Mouse (Mus musculus) stomach, postnatal 0 days (tissue): ENCODE measurements around the gene Hba-a2. TPM values are rescaled to one million over a fixed set of nuclear protein-coding genes. Genes with fewer than 3 reads are reported as not detected.
"Not testable (repeated sequence)": the region's sequence is repeated elsewhere in the genome, so short reads cannot be mapped to it uniquely, and the experiment has no call there.

ENCODE experiments used
- ATAC-seq: fragments of 200-750 bp; cut with Nextera tagmentation; 2 replicates; pipeline ENCODE4 v1.8.0; 2017; ENCODE audit not compliant: low FRiP score, low TSS enrichment
- DNase-seq: peaks from one replicate; pipeline ENCODE4 v3.0.0-alpha.2; 2016; ENCODE audit warnings: low spot score
- H3K27ac ChIP-seq: fragments of 300-500 bp; sonication (generic); replicated peaks from 2 replicates; pipeline ENCODE4 v1.5.1; 2014; ENCODE audit warnings: mild to moderate bottlenecking, control low read depth
- H3K27me3 ChIP-seq: fragments of 300-500 bp; sonication (generic); 2 replicates; pipeline ENCODE4 v1.6.1; 2014; ENCODE audit warnings: low read length; ENCODE audit not compliant: control insufficient read depth, insufficient read depth
- H3K36me3 ChIP-seq: fragments of 300-500 bp; sonication (generic); 2 replicates; pipeline ENCODE4 v1.6.1; 2014; ENCODE audit warnings: low read length, mixed read lengths; ENCODE audit not compliant: control insufficient read depth, insufficient read depth
- H3K4me1 ChIP-seq: fragments of 300-500 bp; sonication (generic); replicated peaks from 2 replicates; pipeline ENCODE4 v1.6.1; 2014; ENCODE audit warnings: antibody characterized with exemption; ENCODE audit not compliant: control insufficient read depth, insufficient read depth
- H3K4me2 ChIP-seq: fragments of 300-500 bp; sonication (generic); replicated peaks from 2 replicates; pipeline ENCODE4 v1.6.1; 2014; ENCODE audit warnings: low read depth, mild to moderate bottlenecking, control low read depth, moderate library complexity
- H3K4me3 ChIP-seq: fragments of 300-500 bp; sonication (generic); 2 replicates; pipeline ENCODE4 v1.5.1; 2014; ENCODE audit warnings: low read depth, low read length, control low read depth
- H3K9ac ChIP-seq: fragments of 300-500 bp; sonication (generic); 2 replicates; pipeline ENCODE4 v1.6.1; 2014; ENCODE audit warnings: mild to moderate bottlenecking, low read length, control low read depth, mixed read lengths
- H3K9me3 ChIP-seq: fragments of 300-500 bp; sonication (generic); 2 replicates; pipeline ENCODE4 v1.6.1; 2016; ENCODE audit warnings: low read length; ENCODE audit not compliant: control insufficient read depth
- CTCF ChIP-seq: IDR thresholded peaks from 2 replicates; pipeline ENCODE4 v1.5.1; 2016; ENCODE audit warnings: antibody characterized with exemption, low read depth, mild to moderate bottlenecking, moderate library complexity
- EP300 ChIP-seq: optimal IDR thresholded peaks from 2 replicates; pipeline ENCODE3; 2016; ENCODE audit warnings: antibody characterized with exemption
- WGBS: fragments of 180-500 bp; shearing (Covaris S2); extraction: QIAGEN DNeasy Blood & Tissue Kit; methylation state at CpG from one replicate; pipeline ENCODE4 v1.1.7; 2014; 5-methylcytosine and 5-hydroxymethylcytosine counted together
- polyA plus RNA-seq: library from polyadenylated mRNA; unstranded; fragments of >200 nt; fragmentation: Nextera tagmentation; extraction: Ambion mirVana; gene quantifications from 2 replicates; pipeline ENCODE4 v1.2.1, GENCODE M21; 2015

Gene Hba-a2
- polyA plus RNA-seq, 1 experiment from 2014 or later, result 728 TPM

DNA sequence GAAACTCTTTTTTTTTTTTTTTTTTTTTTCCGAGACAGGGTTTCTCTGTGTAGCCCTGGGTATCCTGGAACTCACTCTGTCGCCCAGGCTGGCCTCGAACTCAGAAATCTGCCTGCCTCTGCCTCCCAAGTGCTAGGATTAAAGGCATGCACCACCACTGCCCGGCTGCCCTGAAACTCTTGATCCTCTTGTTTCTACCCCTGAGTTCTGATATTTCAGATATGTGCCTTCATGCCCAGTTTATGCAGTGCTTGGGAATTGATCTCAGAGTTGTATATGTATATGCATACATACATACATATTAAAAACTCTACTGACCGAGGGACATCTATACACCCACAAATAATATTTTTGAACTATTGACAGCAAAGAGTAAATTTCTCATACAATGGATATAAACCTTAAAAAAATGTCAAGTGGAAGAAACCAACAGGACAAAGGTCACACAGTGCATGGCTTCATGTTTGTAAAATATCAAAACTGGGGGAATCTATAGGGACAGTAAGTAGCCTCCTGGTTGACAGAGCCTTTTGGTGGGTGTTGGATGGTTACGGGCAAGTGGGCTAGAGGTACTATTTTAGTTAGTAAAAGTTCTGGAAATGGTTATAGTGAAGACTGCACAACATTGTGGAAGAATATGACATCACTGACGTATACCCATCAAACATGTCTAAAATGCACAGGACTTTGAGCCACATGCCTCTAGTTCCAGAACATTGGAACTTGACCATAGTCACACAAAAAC, 11.1 kb upstream of the Hba-a2 start:
- ATAC-seq, result no peak
- TF ChIP-seq EP300, result no peak
- TF ChIP-seq CTCF, result no peak
- no peak overlapping the region for H3K27ac ChIP-seq
- no peak overlapping the region for H3K9ac ChIP-seq
- no peaks in the 10 kb centered on the region for H3K4me1 ChIP-seq
- WGBS, result 81% methylated on average over 7 of the region's 7 CpGs
- no peak for DNase-seq
- H3K27me3 ChIP-seq, result no peaks in the 10 kb centered on the region
- no peak overlapping the region for H3K4me3 ChIP-seq
- H3K9me3 ChIP-seq, result no peaks in the 10 kb centered on the region
- H3K36me3 ChIP-seq, result no peaks in the 10 kb centered on the region
- no peak overlapping the region for H3K4me2 ChIP-seq

- not testable (repeated sequence) for H3K9me3 ChIP-seq, H3K36me3 ChIP-seq, H3K4me2 ChIP-seq, ATAC-seq, DNase-seq, H3K27me3 ChIP-seq, H3K27ac ChIP-seq, H3K4me3 ChIP-seq, H3K9ac ChIP-seq, H3K4me1 ChIP-seq
Measured at GRCm38 (mm10) chr11:32285887-32286286, 10.4 kb upstream of the Hba-a2 start.

GRCm38 (mm10) chr11:32286695-32287492, 9.4 kb upstream of the Hba-a2 start, which contains the start of gene Hbq1b:
Gene Hbq1b, plus strand, starts transcription at chr11:32286965.
- not testable (repeated sequence) for H3K36me3 ChIP-seq, H3K9me3 ChIP-seq, H3K4me1 ChIP-seq, H3K27ac ChIP-seq, H3K4me3 ChIP-seq, H3K27me3 ChIP-seq, H3K9ac ChIP-seq
- 24% methylated on average over 29 of the region's 33 CpGs for WGBS
- DNase-seq, result peak; percentile 59
- TF ChIP-seq CTCF, result peak; percentile 81
- peak; percentile 74; the same call in 1 of the 2 replicates for ATAC-seq
- peak within 1 kb of the TSS; percentile 45 for H3K4me2 ChIP-seq

DNA sequence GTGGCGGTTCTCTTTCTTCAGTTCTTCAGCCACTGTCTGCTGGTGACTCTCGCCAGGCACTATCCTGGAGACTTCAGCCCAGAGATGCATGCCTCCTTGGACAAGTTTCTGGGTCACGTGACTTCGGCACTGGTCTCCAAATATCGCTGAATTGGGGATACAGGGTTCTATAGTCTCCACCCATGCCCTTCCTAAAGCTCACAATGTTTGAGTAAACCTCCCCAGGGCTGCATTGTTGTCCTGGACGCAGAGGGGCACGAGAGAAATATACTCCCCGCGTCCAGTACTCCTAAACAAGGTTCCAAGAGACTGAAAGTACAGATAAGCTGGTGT, 8.8 kb upstream of the Hba-a2 start:
- Histone ChIP-seq H3K27me3 (no peaks in the 10 kb centered on the region), H3K4me3 (no peak overlapping the region), H3K4me2 (no peak overlapping the region), H3K9me3 (no peaks in the 10 kb centered on the region), H3K27ac (no peak overlapping the region), H3K36me3 (no peaks in the 10 kb centered on the region), H3K4me1 (no peaks in the 10 kb centered on the region), H3K9ac (no peak overlapping the region)
- TF ChIP-seq CTCF (no peak), EP300 (no peak)
- 68% methylated on average over 9 of the region's 9 CpGs for WGBS
- DNase-seq (no peak), ATAC-seq (no peak)

GRCm38 (mm10) chr11:32292819-32293218, 3.5 kb upstream of the Hba-a2 start:
- H3K4me1 ChIP-seq, ATAC-seq, H3K36me3 ChIP-seq, H3K4me3 ChIP-seq, H3K9me3 ChIP-seq, H3K27me3 ChIP-seq, H3K27ac ChIP-seq, DNase-seq, H3K9ac ChIP-seq, H3K4me2 ChIP-seq: not testable (repeated sequence)
- 79% methylated on average over 4 of the region's 4 CpGs for WGBS

- not testable (repeated sequence) for H3K36me3 ChIP-seq, H3K4me1 ChIP-seq, H3K4me2 ChIP-seq, H3K4me3 ChIP-seq, H3K9me3 ChIP-seq, H3K27me3 ChIP-seq, ATAC-seq, H3K27ac ChIP-seq, DNase-seq, H3K9ac ChIP-seq
- WGBS, result 48% methylated on average over 3 of the region's 3 CpGs
Measured at GRCm38 (mm10) chr11:32293479-32293878, 2.8 kb upstream of the Hba-a2 start.

DNA sequence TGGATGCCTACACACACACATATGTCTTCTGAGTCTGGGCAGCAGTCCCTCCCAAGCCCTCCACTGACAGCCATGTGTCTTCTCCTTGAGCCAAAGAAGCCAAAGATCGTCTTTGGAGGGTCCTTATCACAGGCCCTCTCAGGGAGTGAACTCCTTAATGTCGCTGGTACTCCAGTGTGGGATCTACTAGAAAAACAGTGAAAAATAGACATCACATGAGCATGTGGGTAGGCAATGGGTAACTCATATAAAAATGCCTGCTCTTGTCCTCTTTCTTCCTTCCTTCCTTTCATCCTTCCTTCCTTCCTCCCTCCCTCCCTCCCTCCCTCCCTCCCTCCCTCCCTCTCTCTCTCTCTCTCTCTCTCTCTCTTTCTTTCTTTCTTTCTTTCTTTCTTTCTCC, 1.1 kb downstream of the Hba-a2 start:
- not testable (repeated sequence) for DNase-seq, H3K9me3 ChIP-seq

More for the DNA sequence above, 1.1 kb downstream of the Hba-a2 start:
- H3K9ac ChIP-seq, H3K27me3 ChIP-seq, H3K4me3 ChIP-seq, H3K36me3 ChIP-seq, ATAC-seq, H3K4me2 ChIP-seq, H3K27ac ChIP-seq, H3K4me1 ChIP-seq: not testable (repeated sequence)
- 38% methylated on average over 2 of the region's 2 CpGs for WGBS
